Mouse (Mus musculus): ENCODE data around the gene Draxin.
"Not testable (repeated sequence)": the region's sequence is repeated elsewhere in the genome, so short reads cannot be mapped to it uniquely, and the experiment has no call there.

Gene Draxin

GRCm38 (mm10) chr4:148151267-148152168 is 21.0 kb upstream of the Draxin start, which contains the start of gene Fbxo6:
Gene Fbxo6, minus strand, starts transcription at chr4:148152140.
- DNase-seq (ENCODE audit: low spot score): peak; percentile 79

GRCm38 (mm10) chr4:148150953-148151266 is 20.4 kb upstream of the Draxin start:
- no peak for DNase-seq (ENCODE audit: low spot score)

GRCm38 (mm10) chr4:148150242-148150641 is 19.7 kb upstream of the Draxin start:
- DNase-seq (ENCODE audit: low spot score): no peak

GRCm38 (mm10) chr4:148149540-148149939 is 19.0 kb upstream of the Draxin start:
- DNase-seq (ENCODE audit: low spot score): no peak

- DNase-seq (ENCODE audit: low spot score): no peak
Measured at GRCm38 (mm10) chr4:148147714-148148113, 17.2 kb upstream of the Draxin start.

- DNase-seq (ENCODE audit: low spot score): no peak
Measured at GRCm38 (mm10) chr4:148143721-148144120, 13.2 kb upstream of the Draxin start.

- DNase-seq (ENCODE audit: low spot score): peak; percentile 86
Measured at GRCm38 (mm10) chr4:148140098-148141011, 9.9 kb upstream of the Draxin start.

- DNase-seq (ENCODE audit: low spot score): no peak
Measured at GRCm38 (mm10) chr4:148139767-148140097, 9.2 kb upstream of the Draxin start.

- DNase-seq (ENCODE audit: low spot score): no peak
Measured at GRCm38 (mm10) chr4:148137503-148137902, 7.0 kb upstream of the Draxin start.

- DNase-seq (ENCODE audit: low spot score): no peak
Measured at GRCm38 (mm10) chr4:148134988-148135387, 4.5 kb upstream of the Draxin start.

- no peak for DNase-seq (ENCODE audit: low spot score)
Measured at GRCm38 (mm10) chr4:148131497-148132081, 1.1 kb upstream of the Draxin start.

- no peak for DNase-seq (ENCODE audit: low spot score)
Measured at GRCm38 (mm10) chr4:148130133-148130532, 365 bp downstream of the Draxin start, which contains the start of gene Mad2l2. Gene Mad2l2, plus strand, starts transcription at chr4:148130384.

- no peak for DNase-seq (ENCODE audit: low spot score)
Measured at GRCm38 (mm10) chr4:148128672-148129071, 1.8 kb downstream of the Draxin start.

- DNase-seq (ENCODE audit: low spot score): no peak
Measured at GRCm38 (mm10) chr4:148128241-148128640, 2.3 kb downstream of the Draxin start.

GRCm38 (mm10) chr4:148122694-148123066 is 7.8 kb downstream of the Draxin start:
- no peak for DNase-seq (ENCODE audit: low spot score)

- DNase-seq (ENCODE audit: low spot score): no peak
Measured at GRCm38 (mm10) chr4:148121982-148122693, 8.4 kb downstream of the Draxin start.

GRCm38 (mm10) chr4:148121362-148121761 is 9.1 kb downstream of the Draxin start:
- DNase-seq (ENCODE audit: low spot score): no peak

GRCm38 (mm10) chr4:148120555-148120954 is 9.9 kb downstream of the Draxin start:
- DNase-seq (ENCODE audit: low spot score): no peak

GRCm38 (mm10) chr4:148119578-148119977 is 10.9 kb downstream of the Draxin start:
- DNase-seq (ENCODE audit: low spot score): not testable (repeated sequence)

GRCm38 (mm10) chr4:148117392-148117791 is 13.1 kb downstream of the Draxin start:
- DNase-seq (ENCODE audit: low spot score): no peak

GRCm38 (mm10) chr4:148116657-148117056 is 13.8 kb downstream of the Draxin start:
- no peak for DNase-seq (ENCODE audit: low spot score)

- DNase-seq (ENCODE audit: low spot score): no peak
Measured at GRCm38 (mm10) chr4:148115467-148115866, 15.0 kb downstream of the Draxin start.
